9 mouse cellular contexts compared by ENCODE assay signal in the genomic region with DNA sequence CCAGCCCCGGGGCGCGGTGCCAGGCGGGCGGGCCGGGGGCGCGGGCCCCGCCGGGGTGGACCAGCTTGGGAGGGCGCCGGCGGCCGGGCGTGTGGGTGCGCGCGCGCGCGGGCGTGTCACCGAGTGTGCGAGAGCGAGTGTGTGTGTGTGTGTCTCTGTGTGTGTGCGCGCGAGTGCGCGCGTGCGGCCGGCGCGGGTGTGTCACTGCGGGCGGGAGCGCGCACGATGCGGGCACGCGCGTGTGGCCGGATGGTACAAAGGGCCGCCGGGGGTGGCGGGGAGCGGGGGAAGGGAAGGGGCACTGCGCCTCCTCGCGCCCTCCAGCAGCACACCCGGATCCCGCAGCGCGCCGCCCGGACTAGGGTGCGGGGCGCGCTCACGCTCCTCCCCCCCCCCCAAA. TPM values are rescaled to one million over a fixed set of nuclear protein-coding genes. Genes with fewer than 3 reads are reported as not detected.
DNase-seq lines count a peak whose midpoint lies in the region; ATAC-seq and TF ChIP-seq lines count a peak whose summit lies in the region.
"Had no signal": no experiment of that assay in that cellular context is flagged by ENCODE, and none has a peak within 500 bp of the region (broad histone marks: within the 10 kb centered on the region; RNA-seq: fewer than 3 reads in every experiment).

No protein-coding gene starts in this region.

- peak overlapping the region; percentile 90 for H3K9ac ChIP-seq in hindbrain, embryonic 14.5 days

- H3K9me3 ChIP-seq in hindbrain, embryonic 14.5 days (ENCODE audit: control insufficient read depth, low read length): no peaks in the 10 kb centered on the region

- H3K4me1 ChIP-seq in hindbrain, embryonic 14.5 days (replicated peaks; ENCODE audit: control insufficient read depth, insufficient read depth, low read length): peaks cover 42% of the 10 kb centered on the region

- peak overlapping the region; percentile 93 for H3K27ac ChIP-seq in hindbrain, embryonic 14.5 days
- peak overlapping the region; percentile 97 for H3K27ac ChIP-seq in left cerebral cortex, adult 2 months

- peak; percentile 64 for DNase-seq in A20 (ENCODE audit: low read depth, low spot score)
- peak; percentile 44 for DNase-seq in Muller cell, postnatal 12 days (ENCODE audit: inconsistent ontology term)
- peak; percentile 71 for DNase-seq in embryo, embryonic 9.5 days (ENCODE audit: extremely low spot score)
- DNase-seq in hindbrain, embryonic 14.5 days (ENCODE audit: low spot score): peak; percentile 87
- peak; percentile 80 to 84 for DNase-seq in left cerebral cortex, adult 2 months (ENCODE audit: extremely low spot score in 1 of 2, low spot score in 2 of 2)
- peak; percentile 38 for DNase-seq in lung, postnatal 25 days (ENCODE audit: low spot score)
- DNase-seq in right cerebral cortex, postnatal 4 days: peak; percentile 91
- DNase-seq in gastrocnemius, adult 8-10 months (ENCODE audit: low spot score in 2 of 2): no peak

- peak overlapping the region; percentile 66 for H3K4me2 ChIP-seq in hindbrain, embryonic 14.5 days (replicated peaks)

- no peaks in the 10 kb centered on the region for H3K27me3 ChIP-seq in hindbrain, embryonic 14.5 days (ENCODE audit: control insufficient read depth, insufficient read depth, low read length)

- no peaks in the 10 kb centered on the region for H3K36me3 ChIP-seq in hindbrain, embryonic 14.5 days (replicated peaks; ENCODE audit: control insufficient read depth, insufficient read depth)

- intact Hi-C loops in left cerebral cortex, adult 2 months (cut with DNase I): loop anchor here (5.0 kb wide), 1 partner anchor 88 kb away; no protein-coding TSS in a partner anchor

- no peak for TF ChIP-seq CTCF in left cerebral cortex, adult 2 months (IDR thresholded peaks at IDR 0.05)

- peak; percentile 35 for ATAC-seq in hindbrain, embryonic 14.5 days (ENCODE audit: low FRiP score)

- under 1% methylated on average over 40 of the region's 62 CpGs for WGBS in hindbrain, embryonic 14.5 days

- H3K4me3 ChIP-seq in hindbrain, embryonic 14.5 days (replicated peaks; ENCODE audit: low read length): peak overlapping the region; percentile 61
- H3K4me3 ChIP-seq in left cerebral cortex, adult 2 months: peak overlapping the region; percentile 86

RNA-seq across cellular contexts. Expression of gene Srcin1, which starts 0.9 kb away (rescaled TPM):
- 9.1 and 11.8 TPM in 2 replicates for polyA plus RNA-seq in hindbrain, embryonic 14.5 days (2014; fragmentation: Nextera tagmentation; extraction: Ambion mirVana)
- total RNA-seq in left cerebral cortex, adult 2 months (2021): 100 to 1,000 TPM; 308 to 318 TPM
- 1 to 10 TPM; 1.1 to 2.5 (median 1.6) TPM for total RNA-seq in gastrocnemius, adult 8-10 months (2022)
- total RNA-seq: common myeloid progenitor, adult 5-6 weeks had no signal

RNA-seq across cellular contexts. Expression of gene Epop, which starts 54.4 kb away (rescaled TPM):
- 1.8 and 2.6 TPM in 2 replicates for polyA plus RNA-seq in hindbrain, embryonic 14.5 days (2014; fragmentation: Nextera tagmentation; extraction: Ambion mirVana)
- 100 to 1,000 TPM in 1 of 2 experiments, 10 to 100 TPM in 1; 99.9 to 107 TPM for total RNA-seq in left cerebral cortex, adult 2 months (2021)
- under 1 TPM; 0.39 to 0.92 (median 0.75) TPM for total RNA-seq in gastrocnemius, adult 8-10 months (2022)

Comparison
In these comparisons a context has a peak if more than half of its experiments do, and no peak if none do; other contexts are left out.
1. DNase-seq: peak in A20 (single experiment), Muller cell, postnatal 12 days (single experiment), embryo, embryonic 9.5 days (single experiment), hindbrain, embryonic 14.5 days (single experiment), left cerebral cortex, adult 2 months (2 of 2), lung, postnatal 25 days (single experiment) and right cerebral cortex, postnatal 4 days (single experiment); none in gastrocnemius, adult 8-10 months (0 of 2).
2. RNA of gene Srcin1, which starts 0.9 kb away (total RNA-seq): 308 to 318 TPM in left cerebral cortex, adult 2 months; 1.1 to 2.5 TPM in gastrocnemius, adult 8-10 months; every median in the first group is over 10 times any median in the second.
3. RNA of gene Epop, which starts 54.4 kb away (total RNA-seq): 99.9 to 107 TPM in left cerebral cortex, adult 2 months; 0.39 to 0.92 TPM in gastrocnemius, adult 8-10 months; every median in the first group is over 10 times any median in the second.